Mouse (Mus musculus) intestine, embryonic 16.5 days (tissue): ENCODE results near the gene Mup5. TPM values are rescaled to one million over a fixed set of nuclear protein-coding genes. Genes with fewer than 3 reads are reported as not detected.
"Not testable (repeated sequence)": the region's sequence is repeated elsewhere in the genome, so short reads cannot be mapped to it uniquely, and the experiment has no call there.

Experiments
- ATAC-seq: fragments of 200-750 bp; cut with Nextera tagmentation; 2 replicates; pipeline ENCODE4 v1.8.0; 2017; ENCODE audit warnings: moderate TSS enrichment, moderate library complexity
- H3K27ac ChIP-seq: fragments of 300-500 bp; sonication (generic); 2 replicates; pipeline ENCODE4 v1.5.1; 2014; ENCODE audit warnings: mild to moderate bottlenecking, low read length
- H3K27me3 ChIP-seq: fragments of 300-500 bp; sonication (generic); replicated peaks from 2 replicates; pipeline ENCODE4 v1.6.1; 2014; ENCODE audit warnings: low read length, control low read depth, mixed read lengths; ENCODE audit not compliant: control insufficient read depth, insufficient read depth
- H3K36me3 ChIP-seq: fragments of 300-500 bp; sonication (generic); 2 replicates; pipeline ENCODE4 v1.6.1; 2014; ENCODE audit warnings: low read length, control low read depth; ENCODE audit not compliant: control insufficient read depth, insufficient read depth
- H3K4me1 ChIP-seq: fragments of 300-500 bp; sonication (generic); 2 replicates; pipeline ENCODE4 v1.6.1; 2014; ENCODE audit warnings: low read length, control low read depth, mixed read lengths; ENCODE audit not compliant: control insufficient read depth, insufficient read depth
- H3K4me2 ChIP-seq: fragments of 300-500 bp; sonication (generic); 2 replicates; pipeline ENCODE4 v1.6.1; 2014; ENCODE audit warnings: low read depth, low read length, control low read depth
- H3K4me3 ChIP-seq: fragments of 300-500 bp; sonication (generic); 2 replicates; pipeline ENCODE4 v1.5.1; 2014; ENCODE audit warnings: mild to moderate bottlenecking, low read length
- H3K9ac ChIP-seq: fragments of 300-500 bp; sonication (generic); 2 replicates; pipeline ENCODE4 v1.6.1; 2014; ENCODE audit warnings: low read depth, low read length
- H3K9me3 ChIP-seq: fragments of 300-500 bp; sonication (generic); 2 replicates; pipeline ENCODE4 v1.6.1; 2016; ENCODE audit warnings: low read length, control low read depth; ENCODE audit not compliant: control insufficient read depth
- WGBS: fragments of 180-500 bp; shearing (Covaris S2); extraction: QIAGEN DNeasy Blood & Tissue Kit; methylation state at CpG from one replicate; pipeline ENCODE4 v1.1.7; 2014; 5-methylcytosine and 5-hydroxymethylcytosine counted together
- polyA plus RNA-seq: library from polyadenylated mRNA; unstranded; fragments of >200 nt; fragmentation: Nextera tagmentation; extraction: Ambion mirVana; gene quantifications from 2 replicates; pipeline ENCODE4 v1.2.1, GENCODE M21; 2015

Gene Mup5
- polyA plus RNA-seq, 1 experiment from 2014 or later = not detected

GRCm38 (mm10) chr4:61813435-61813834 lies 21.6 kb downstream of the Mup5 start:
- no peak for ATAC-seq
- H3K9ac ChIP-seq = no peak overlapping the region
- no peaks in the 10 kb centered on the region for H3K36me3 ChIP-seq
- no peaks in the 10 kb centered on the region for H3K27me3 ChIP-seq
- no peaks in the 10 kb centered on the region for H3K4me1 ChIP-seq
- H3K27ac ChIP-seq = no peak overlapping the region
- no peaks in the 10 kb centered on the region for H3K9me3 ChIP-seq
- no peak overlapping the region for H3K4me2 ChIP-seq
- H3K4me3 ChIP-seq = no peak overlapping the region

GRCm38 (mm10) chr4:61811193-61811592 lies 23.8 kb downstream of the Mup5 start:
- WGBS = 24% methylated on average over 2 of the region's 2 CpGs
- ATAC-seq, H3K9ac ChIP-seq: not testable (repeated sequence)

DNA sequence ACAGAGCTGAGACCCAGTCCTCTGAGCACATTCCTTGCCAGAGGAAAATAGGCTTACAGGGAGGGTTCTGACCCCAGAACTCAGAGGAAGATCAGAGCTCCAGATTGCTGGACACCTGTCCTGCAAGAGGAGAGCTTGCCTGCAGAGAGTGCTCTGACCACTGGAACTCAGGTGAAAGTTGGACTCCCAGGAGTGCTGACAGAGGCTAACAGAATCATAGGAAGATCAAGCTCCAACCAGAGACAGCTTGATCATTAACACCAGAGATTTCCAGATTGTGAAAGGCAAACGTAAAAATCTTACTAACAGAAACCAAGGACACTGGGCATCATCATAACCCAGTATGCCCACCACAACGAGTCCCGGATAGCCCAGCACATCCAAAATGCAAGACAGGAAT lies 26.1 kb downstream of the Mup5 start:
- H3K27ac ChIP-seq, H3K4me2 ChIP-seq, H3K4me3 ChIP-seq, ATAC-seq, H3K27me3 ChIP-seq, H3K4me1 ChIP-seq, H3K9me3 ChIP-seq, H3K36me3 ChIP-seq, H3K9ac ChIP-seq: not testable (repeated sequence)
- WGBS = 78% methylated on average over 3 of the region's 3 CpGs

More at GRCm38 (mm10) chr4:61811193-61811592, 23.8 kb downstream of the Mup5 start:
- H3K4me2 ChIP-seq, H3K27ac ChIP-seq, H3K36me3 ChIP-seq, H3K9me3 ChIP-seq, H3K27me3 ChIP-seq, H3K4me1 ChIP-seq, H3K4me3 ChIP-seq: not testable (repeated sequence)

DNA sequence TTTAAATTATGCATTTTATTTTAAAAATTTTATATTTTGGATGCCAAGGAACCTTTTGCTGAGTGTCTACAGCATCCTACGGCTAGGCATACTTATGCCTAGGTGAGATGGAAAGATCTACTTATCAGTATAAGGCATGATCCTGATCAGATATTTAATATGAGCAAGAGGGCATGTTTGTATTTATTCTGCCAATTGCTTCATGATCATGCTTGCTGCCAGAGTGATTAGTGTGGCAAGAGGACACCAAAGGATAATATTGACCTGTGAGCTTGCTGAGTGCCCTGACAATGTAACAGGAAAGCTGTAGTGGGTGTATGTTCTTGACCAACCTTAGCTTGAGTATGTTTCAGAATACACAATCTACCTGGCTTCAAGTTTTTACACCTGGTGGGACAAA lies 45.3 kb downstream of the Mup5 start:
- H3K9ac ChIP-seq, H3K9me3 ChIP-seq, H3K27me3 ChIP-seq, H3K4me3 ChIP-seq, H3K4me2 ChIP-seq, H3K27ac ChIP-seq, H3K4me1 ChIP-seq, ATAC-seq, H3K36me3 ChIP-seq: not testable (repeated sequence)
- WGBS = 94% methylated on average over 1 of the region's 1 CpGs

GRCm38 (mm10) chr4:61784231-61784630 lies 50.8 kb downstream of the Mup5 start:
- not testable (repeated sequence) for H3K27ac ChIP-seq, ATAC-seq, H3K4me2 ChIP-seq, H3K36me3 ChIP-seq, H3K9ac ChIP-seq, H3K9me3 ChIP-seq, H3K4me3 ChIP-seq, H3K27me3 ChIP-seq, H3K4me1 ChIP-seq
- 71% methylated on average over 1 of the region's 1 CpGs for WGBS

- not testable (repeated sequence) for ATAC-seq, H3K4me2 ChIP-seq, H3K4me3 ChIP-seq, H3K27me3 ChIP-seq, H3K9me3 ChIP-seq, H3K9ac ChIP-seq, H3K27ac ChIP-seq, H3K4me1 ChIP-seq, H3K36me3 ChIP-seq
- WGBS = 89% methylated on average over 1 of the region's 5 CpGs
Observed at GRCm38 (mm10) chr4:61782169-61782568, 52.9 kb downstream of the Mup5 start, which contains the start of gene Mup19. Mup19 (minus strand) TSS chr4:61782269.

Other genes starting within 250 kb of the Mup5 start
- not detected in 2 replicates for gene Mup17, start 239.4 kb downstream of the Mup5 start, polyA plus RNA-seq
- not detected in 2 replicates for gene Mup18, start 161.1 kb downstream of the Mup5 start, polyA plus RNA-seq
- gene Mup19, start 53.0 kb downstream of the Mup5 start, polyA plus RNA-seq = not detected in 2 replicates
- not detected in 2 replicates for gene Mup20, start 218.9 kb upstream of the Mup5 start, polyA plus RNA-seq